Mouse (Mus musculus) stomach, embryonic 15.5 days (tissue): ENCODE data around the gene Aim2. TPM values are rescaled to one million over a fixed set of nuclear protein-coding genes. Genes with fewer than 3 reads are reported as not detected.

Source experiments
- ATAC-seq: fragments of 200-750 bp; cut with Nextera tagmentation; 2 replicates; pipeline ENCODE4 v1.8.0; 2017; ENCODE audit warnings: low read depth, moderate number of reproducible peaks, moderate TSS enrichment; ENCODE audit not compliant: insufficient read depth, low FRiP score
- H3K27ac ChIP-seq: fragments of 300-500 bp; sonication (generic); 2 replicates; pipeline ENCODE4 v1.5.1; 2015; ENCODE audit warnings: mild to moderate bottlenecking, inconsistent platforms
- H3K27me3 ChIP-seq: fragments of 300-500 bp; sonication (generic); replicated peaks from 2 replicates; pipeline ENCODE4 v1.6.1; 2015; ENCODE audit warnings: inconsistent platforms
- H3K36me3 ChIP-seq: fragments of 300-500 bp; sonication (generic); 2 replicates; pipeline ENCODE4 v1.6.1; 2015; ENCODE audit warnings: inconsistent platforms
- H3K4me1 ChIP-seq: fragments of 300-500 bp; sonication (generic); 2 replicates; pipeline ENCODE4 v1.6.1; 2015; ENCODE audit warnings: inconsistent platforms
- H3K4me2 ChIP-seq: fragments of 300-500 bp; sonication (generic); 2 replicates; pipeline ENCODE4 v1.6.1; 2015; ENCODE audit warnings: mild to moderate bottlenecking, inconsistent platforms
- H3K4me3 ChIP-seq: fragments of 300-500 bp; sonication (generic); replicated peaks from 2 replicates; pipeline ENCODE4 v1.5.1; 2015; ENCODE audit warnings: inconsistent platforms
- H3K9ac ChIP-seq: fragments of 300-500 bp; sonication (generic); 2 replicates; pipeline ENCODE4 v1.6.1; 2015; ENCODE audit warnings: inconsistent platforms
- H3K9me3 ChIP-seq: fragments of 300-500 bp; sonication (generic); 2 replicates; pipeline ENCODE4 v1.6.1; 2016; ENCODE audit warnings: inconsistent platforms
- WGBS: fragments of 180-500 bp; shearing (Covaris S2); methylation state at CpG from one replicate; pipeline ENCODE4 v1.1.7; 2015; 5-methylcytosine and 5-hydroxymethylcytosine counted together
- polyA plus RNA-seq: library from polyadenylated mRNA; unstranded; fragments of >200 nt; fragmentation: Nextera tagmentation; extraction: Ambion mirVana; gene quantifications from 2 replicates; pipeline ENCODE4 v1.2.1, GENCODE M21; 2015

The Aim2 gene
- polyA plus RNA-seq, 1 experiment from 2014 or later, result 3.3 TPM

DNA sequence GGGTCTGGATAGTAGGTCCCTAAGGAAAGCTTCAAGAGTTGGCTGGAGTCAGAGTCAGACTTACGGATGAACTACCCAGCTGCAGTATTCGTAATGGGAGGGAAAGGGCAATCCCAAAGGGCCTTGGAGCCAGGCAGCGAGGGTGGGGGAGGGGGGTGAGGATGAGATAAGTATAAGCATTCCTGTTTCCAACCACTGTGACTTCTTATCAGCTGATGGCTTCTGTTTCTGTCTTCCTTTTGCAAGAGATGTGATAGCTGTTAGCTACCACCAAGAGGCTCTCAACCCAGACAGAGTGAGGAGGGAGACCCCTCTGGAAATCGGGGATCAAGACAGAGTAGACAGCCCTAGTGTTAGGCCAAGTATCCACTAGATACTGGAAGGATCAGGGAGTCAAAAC is 21.5 kb upstream of the Aim2 start:
- 39% methylated on average over 4 of the region's 4 CpGs for WGBS

DNA sequence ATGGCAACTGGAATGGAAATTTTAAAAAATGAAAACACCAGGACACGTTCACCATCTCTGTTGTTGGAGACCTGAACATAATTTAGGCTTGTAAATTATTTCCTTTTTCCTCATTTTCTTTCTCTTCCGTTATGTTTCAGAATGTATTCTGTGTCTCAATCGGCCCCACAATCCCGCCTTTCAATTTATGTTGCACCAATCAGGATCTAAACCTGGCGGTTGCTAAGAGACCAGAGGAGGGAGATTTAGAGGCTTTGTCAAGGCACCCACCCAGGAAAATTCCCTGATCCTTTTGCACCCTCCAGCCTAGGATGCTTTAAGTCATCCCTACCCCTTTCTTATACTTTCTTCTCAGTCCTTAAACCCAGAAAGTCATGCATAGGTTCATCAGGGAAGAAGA is 20.9 kb upstream of the Aim2 start:
- Histone ChIP-seq H3K4me1 (no peaks in the 10 kb centered on the region), H3K27me3 (no peaks in the 10 kb centered on the region), H3K9ac (no peak overlapping the region), H3K27ac (no peak overlapping the region), H3K4me2 (no peak overlapping the region), H3K4me3 (no peak overlapping the region), H3K9me3 (no peaks in the 10 kb centered on the region), H3K36me3 (no peaks in the 10 kb centered on the region)
- no peak for ATAC-seq
- WGBS, result 62% methylated on average over 5 of the region's 5 CpGs

More for the DNA sequence above, 21.5 kb upstream of the Aim2 start:
- Histone ChIP-seq H3K4me3 (no peak overlapping the region), H3K4me1 (no peaks in the 10 kb centered on the region), H3K4me2 (no peak overlapping the region), H3K9ac (no peak overlapping the region), H3K36me3 (no peaks in the 10 kb centered on the region), H3K27me3 (no peaks in the 10 kb centered on the region), H3K27ac (no peak overlapping the region), H3K9me3 (no peaks in the 10 kb centered on the region)
- ATAC-seq, result no peak

DNA sequence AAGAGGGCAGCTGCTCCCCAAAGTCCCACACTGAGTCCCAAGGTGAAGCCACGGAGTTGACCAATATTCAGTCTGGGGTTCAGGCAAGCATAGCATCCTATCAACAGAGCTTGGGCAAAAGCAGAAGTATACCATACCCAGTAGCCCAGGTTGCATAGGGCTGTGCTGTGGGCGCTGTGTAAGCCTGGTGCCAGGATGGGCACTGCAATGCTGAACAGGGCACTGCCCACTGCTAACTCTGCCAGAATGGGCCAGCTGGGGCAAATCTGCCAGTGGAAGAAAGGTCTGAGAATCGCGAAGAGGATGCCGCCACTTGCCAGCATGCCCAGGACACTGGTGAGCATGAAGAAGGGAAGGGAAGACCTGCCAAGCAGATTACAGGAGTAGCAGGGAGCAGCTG is 18.3 kb upstream of the Aim2 start:
- Histone ChIP-seq H3K27ac (no peak overlapping the region), H3K36me3 (no peaks in the 10 kb centered on the region), H3K27me3 (no peaks in the 10 kb centered on the region), H3K9me3 (no peaks in the 10 kb centered on the region), H3K4me3 (0 out of 2 replicates have a peak overlapping the region, but pooled peaks have one; percentile 1), H3K9ac (no peak overlapping the region), H3K4me2 (no peak overlapping the region), H3K4me1 (no peaks in the 10 kb centered on the region)
- WGBS, result 89% methylated on average over 5 of the region's 5 CpGs
- no peak for ATAC-seq

DNA sequence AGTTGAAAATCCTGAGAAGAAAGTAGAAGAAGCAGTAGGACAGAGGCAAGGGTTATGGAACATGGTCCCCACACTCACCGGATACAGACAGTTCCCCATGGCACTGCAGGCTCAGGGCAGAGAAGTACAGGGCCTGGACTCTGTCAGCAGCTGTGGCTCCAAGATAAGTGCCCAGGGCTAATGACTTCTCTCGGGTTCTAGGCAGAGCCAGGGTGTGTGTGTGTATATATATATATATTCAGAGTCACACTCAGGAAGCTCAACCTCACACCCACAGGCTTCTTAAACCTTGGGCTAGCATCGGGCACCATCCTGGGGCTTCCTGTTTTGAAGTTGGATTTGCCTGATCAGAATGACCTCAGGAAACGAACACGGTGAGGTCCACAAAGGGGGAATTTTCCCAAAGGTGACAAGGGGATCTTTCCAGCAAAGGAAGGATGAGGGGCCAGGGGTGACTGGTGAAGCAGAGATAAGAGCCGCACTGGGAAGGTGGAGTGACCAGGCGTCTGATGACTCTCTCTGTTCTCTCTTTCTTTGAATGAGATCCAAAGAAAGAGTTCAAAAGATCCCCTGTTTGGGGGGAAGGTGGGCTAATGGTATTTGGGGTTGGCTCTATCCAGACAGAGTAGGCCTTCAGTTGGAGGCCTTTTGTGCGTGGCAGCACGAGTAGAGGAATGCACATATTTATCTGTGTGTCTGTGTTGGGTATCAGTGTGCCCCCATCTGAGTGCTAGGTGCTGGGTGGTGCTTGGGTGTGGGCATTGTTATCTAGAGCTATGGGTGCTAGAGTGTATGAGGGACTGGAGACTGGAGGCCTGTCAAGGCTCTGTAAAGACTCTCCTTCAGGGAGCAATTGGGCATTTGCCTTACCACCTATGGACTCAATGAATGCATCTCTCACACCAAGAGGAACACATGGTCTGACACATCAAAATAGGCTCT is 17.1 kb upstream of the Aim2 start, which contains the start of gene Ackr1:
Ackr1 (minus strand) TSS at position 439 of the 942 bp plus-strand sequence.
- 53% methylated on average over 9 of the region's 9 CpGs for WGBS
- Histone ChIP-seq H3K27ac (no peak within 1 kb of the TSS), H3K9ac (no peak within 1 kb of the TSS), H3K4me2 (no peak within 1 kb of the TSS), H3K4me3 (0 out of 2 replicates have a peak within 1 kb of the TSS, but pooled peaks have one; percentile 1), H3K36me3 (no peaks in the 10 kb centered on the region), H3K9me3 (no peaks in the 10 kb centered on the region), H3K4me1 (no peaks in the 10 kb centered on the region), H3K27me3 (no peaks in the 10 kb centered on the region)
- ATAC-seq, result peak; percentile 93

DNA sequence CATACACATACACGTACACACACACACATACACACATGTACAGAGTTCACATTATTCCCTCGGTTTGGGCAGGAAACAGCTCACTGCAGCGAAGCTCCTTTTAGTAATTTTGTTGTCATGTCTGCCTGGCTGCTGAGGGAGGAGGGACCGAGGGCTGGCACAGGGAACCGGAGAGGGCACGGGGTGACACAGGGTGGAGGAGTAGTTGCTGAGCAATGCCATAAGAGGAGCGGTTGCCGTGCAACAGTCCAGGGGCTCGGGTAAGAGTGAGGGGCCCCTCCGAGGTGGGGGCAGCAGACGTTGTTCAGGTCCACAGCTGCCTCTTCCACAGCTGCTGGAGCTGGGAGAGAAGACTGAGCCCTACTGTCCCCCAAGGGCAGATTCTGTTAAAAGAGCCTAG is 14.8 kb upstream of the Aim2 start:
- no peaks in the 10 kb centered on the region for H3K9me3 ChIP-seq
- H3K27ac ChIP-seq, result no peak overlapping the region
- no peaks in the 10 kb centered on the region for H3K4me1 ChIP-seq
- ATAC-seq, result no peak
- H3K4me3 ChIP-seq, result no peak overlapping the region
- no peak overlapping the region for H3K9ac ChIP-seq
- no peak overlapping the region for H3K4me2 ChIP-seq
- 53% methylated on average over 11 of the region's 11 CpGs for WGBS
- no peaks in the 10 kb centered on the region for H3K36me3 ChIP-seq
- H3K27me3 ChIP-seq, result no peaks in the 10 kb centered on the region

DNA sequence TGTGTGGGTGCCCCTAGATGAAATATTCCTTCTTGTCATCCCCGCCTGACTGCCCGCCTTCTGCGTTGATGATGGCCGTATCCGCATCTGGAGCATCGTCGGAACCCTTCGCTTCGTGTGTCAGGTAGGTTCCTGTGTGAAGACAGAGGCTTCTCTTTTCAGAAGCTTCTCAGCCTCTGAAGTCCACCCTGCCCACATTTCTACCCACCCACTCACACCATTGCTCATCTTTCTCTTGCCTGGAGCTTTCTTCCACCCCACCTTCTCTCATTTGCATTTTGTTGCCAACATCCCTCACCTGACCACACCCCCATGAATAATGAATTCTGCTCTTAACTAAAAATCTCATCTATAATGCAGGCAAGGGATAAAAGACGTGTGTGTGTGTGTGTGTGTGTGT is 13.7 kb upstream of the Aim2 start:
- Histone ChIP-seq H3K4me2 (no peak overlapping the region), H3K9me3 (no peaks in the 10 kb centered on the region), H3K27me3 (no peaks in the 10 kb centered on the region), H3K27ac (no peak overlapping the region), H3K9ac (no peak overlapping the region), H3K4me3 (no peak overlapping the region), H3K36me3 (no peaks in the 10 kb centered on the region), H3K4me1 (no peaks in the 10 kb centered on the region)
- no peak for ATAC-seq
- WGBS, result 91% methylated on average over 10 of the region's 10 CpGs

DNA sequence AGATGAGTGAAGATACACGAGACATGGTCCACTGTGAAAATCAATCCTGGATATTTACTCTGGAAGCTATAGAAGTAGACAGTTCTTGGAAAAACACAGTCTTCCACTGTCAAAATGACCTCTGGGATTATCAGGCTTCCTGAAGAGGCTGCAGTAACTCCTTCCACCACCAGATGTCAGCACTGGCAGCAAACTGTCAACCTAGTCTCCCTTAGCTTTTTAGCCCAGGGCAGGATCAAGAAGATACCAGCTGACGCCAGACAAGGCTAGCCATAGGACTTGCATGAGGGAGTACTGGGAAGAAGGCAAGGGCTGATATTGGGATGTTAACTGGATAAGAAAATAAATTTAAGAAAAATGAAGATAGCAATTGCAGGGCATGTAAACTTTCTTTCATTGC is 11.1 kb upstream of the Aim2 start:
- H3K4me3 ChIP-seq, result no peak overlapping the region
- no peak overlapping the region for H3K27ac ChIP-seq
- WGBS, result 9% methylated on average over 2 of the region's 2 CpGs
- no peaks in the 10 kb centered on the region for H3K9me3 ChIP-seq
- H3K4me2 ChIP-seq, result no peak overlapping the region
- no peak overlapping the region for H3K9ac ChIP-seq
- H3K4me1 ChIP-seq, result no peaks in the 10 kb centered on the region
- H3K36me3 ChIP-seq, result no peaks in the 10 kb centered on the region
- ATAC-seq, result no peak; the same call in 1 of the 2 replicates
- H3K27me3 ChIP-seq, result no peaks in the 10 kb centered on the region

DNA sequence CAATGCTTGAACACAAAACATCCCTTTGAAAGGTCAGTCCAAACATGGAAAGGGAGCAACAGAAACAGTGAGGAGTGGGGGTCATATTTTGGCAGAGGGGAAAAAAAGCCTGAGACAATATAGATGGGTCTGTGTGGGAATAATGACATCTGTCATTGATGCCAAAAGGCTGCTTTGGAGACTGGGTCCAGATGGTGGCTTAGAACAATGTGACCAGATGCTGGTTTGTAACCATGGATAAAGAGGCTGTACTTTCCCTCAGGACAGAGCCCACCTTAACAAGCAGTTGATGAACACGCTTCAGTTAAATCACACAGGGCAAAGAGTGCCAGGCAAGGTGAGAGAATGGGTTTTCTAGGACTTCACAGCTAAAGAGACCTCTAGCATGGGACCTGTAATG is 8.3 kb upstream of the Aim2 start:
- Histone ChIP-seq H3K36me3 (no peaks in the 10 kb centered on the region), H3K9me3 (no peaks in the 10 kb centered on the region), H3K27me3 (no peaks in the 10 kb centered on the region), H3K4me1 (no peaks in the 10 kb centered on the region), H3K4me2 (no peak overlapping the region), H3K9ac (no peak overlapping the region), H3K27ac (no peak overlapping the region), H3K4me3 (no peak overlapping the region)
- 84% methylated on average over 1 of the region's 1 CpGs for WGBS
- no peak for ATAC-seq

DNA sequence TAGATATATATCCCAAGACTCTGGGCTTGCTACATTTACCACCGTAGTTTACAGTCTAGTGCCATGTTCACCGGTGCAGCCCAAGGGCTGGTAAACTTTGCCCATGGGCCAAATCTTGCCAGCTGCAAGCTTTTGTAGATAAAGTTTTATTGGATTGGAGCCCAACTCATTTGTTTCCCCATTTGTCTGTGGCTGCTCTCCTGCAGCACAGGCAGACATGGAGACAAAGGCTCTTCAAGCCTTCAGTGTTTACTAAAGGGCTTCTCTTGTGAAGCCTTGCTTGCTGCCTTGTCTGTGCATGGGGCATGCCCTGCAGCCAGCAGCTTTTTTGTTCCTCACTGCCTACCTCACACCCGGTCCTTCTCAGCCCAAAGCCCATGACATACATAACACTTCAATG is 6.7 kb upstream of the Aim2 start:
- H3K4me1 ChIP-seq, result no peaks in the 10 kb centered on the region
- WGBS, result 80% methylated on average over 3 of the region's 3 CpGs
- no peak for ATAC-seq
- no peaks in the 10 kb centered on the region for H3K9me3 ChIP-seq
- H3K27ac ChIP-seq, result no peak overlapping the region
- H3K9ac ChIP-seq, result no peak overlapping the region
- no peaks in the 10 kb centered on the region for H3K36me3 ChIP-seq
- no peak overlapping the region for H3K4me3 ChIP-seq
- no peaks in the 10 kb centered on the region for H3K27me3 ChIP-seq
- H3K4me2 ChIP-seq, result no peak overlapping the region

DNA sequence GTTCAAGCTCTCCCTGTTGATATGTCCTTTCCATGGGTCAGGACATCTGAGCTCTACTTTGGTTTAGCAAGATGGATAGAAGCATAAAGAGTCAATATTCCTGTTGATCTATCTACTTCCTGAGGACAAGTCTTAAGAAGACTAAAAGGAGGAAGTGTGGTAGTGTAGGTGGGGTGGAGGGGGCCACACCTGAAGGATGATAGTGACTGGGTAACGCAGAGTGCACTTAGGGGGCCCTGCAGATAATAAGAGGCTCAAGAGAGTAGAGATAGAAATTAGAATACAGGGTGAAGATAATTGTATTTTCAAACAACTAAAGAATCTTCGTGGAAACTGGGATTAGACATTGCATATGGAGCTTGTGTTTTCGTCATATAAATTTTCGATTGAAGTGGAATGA is 5.6 kb upstream of the Aim2 start:
- Histone ChIP-seq H3K9ac (no peak overlapping the region), H3K27me3 (no peaks in the 10 kb centered on the region), H3K27ac (no peak overlapping the region), H3K4me1 (no peaks in the 10 kb centered on the region), H3K4me2 (no peak overlapping the region), H3K9me3 (no peaks in the 10 kb centered on the region), H3K36me3 (no peaks in the 10 kb centered on the region), H3K4me3 (no peak overlapping the region)
- 81% methylated on average over 4 of the region's 4 CpGs for WGBS
- no peak for ATAC-seq

DNA sequence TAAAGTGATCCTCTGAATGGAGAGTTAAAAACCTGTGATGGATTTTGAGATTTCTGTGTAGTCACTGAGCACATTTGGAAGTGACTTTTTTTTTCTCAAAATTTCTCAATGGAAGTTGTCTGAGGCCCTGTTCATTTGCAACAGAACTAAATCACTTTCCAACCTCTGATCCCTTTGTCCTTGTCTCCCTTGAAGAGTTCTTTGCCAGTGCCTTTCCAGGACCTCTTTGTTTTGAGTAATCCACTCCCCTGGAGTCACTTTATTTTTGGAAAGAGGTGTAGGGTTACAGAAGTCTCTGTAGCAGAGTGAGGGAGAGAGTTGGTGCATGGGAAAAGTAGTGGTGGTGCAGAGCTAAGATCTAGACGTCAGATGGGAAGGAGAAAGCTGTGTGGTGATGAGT is 2.2 kb upstream of the Aim2 start:
- no peak for ATAC-seq
- no peaks in the 10 kb centered on the region for H3K4me1 ChIP-seq

DNA sequence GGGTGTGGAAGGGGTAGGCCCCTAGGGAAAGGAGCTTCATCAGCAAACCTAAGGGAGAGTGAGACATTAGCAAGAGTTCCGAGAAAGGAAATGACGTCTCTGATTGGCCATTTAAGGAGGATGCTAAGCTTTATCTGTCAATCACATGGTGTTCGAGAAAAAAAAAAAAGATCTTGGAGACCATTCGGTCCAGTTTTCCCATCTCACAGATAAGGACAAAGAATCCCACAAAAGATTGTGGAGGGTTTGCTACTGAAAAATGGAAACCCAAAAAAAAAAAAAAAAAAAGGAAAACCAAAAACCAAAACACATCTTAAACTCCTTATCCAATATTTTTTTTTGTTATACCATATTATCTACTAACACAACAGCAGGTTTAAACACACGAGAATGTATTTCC is 1.5 kb upstream of the Aim2 start:
- no peaks in the 10 kb centered on the region for H3K36me3 ChIP-seq
- ATAC-seq, result no peak
- no peaks in the 10 kb centered on the region for H3K27me3 ChIP-seq
- 70% methylated on average over 5 of the region's 5 CpGs for WGBS
- H3K9me3 ChIP-seq, result no peaks in the 10 kb centered on the region
- H3K9ac ChIP-seq, result no peak overlapping the region
- no peaks in the 10 kb centered on the region for H3K4me1 ChIP-seq
- H3K4me2 ChIP-seq, result no peak overlapping the region
- no peak overlapping the region for H3K27ac ChIP-seq
- H3K4me3 ChIP-seq, result no peak overlapping the region

More for the DNA sequence above, 2.2 kb upstream of the Aim2 start:
- Histone ChIP-seq H3K9ac (no peak overlapping the region), H3K36me3 (no peaks in the 10 kb centered on the region), H3K27ac (no peak overlapping the region), H3K9me3 (no peaks in the 10 kb centered on the region), H3K27me3 (no peaks in the 10 kb centered on the region), H3K4me2 (no peak overlapping the region), H3K4me3 (no peak overlapping the region)
- 25% methylated on average over 1 of the region's 1 CpGs for WGBS
